Mouse (Mus musculus): Measurements from ENCODE around the gene Atp6v1f. TPM values are rescaled to one million over a fixed set of nuclear protein-coding genes. Genes with fewer than 3 reads are reported as not detected.

The Atp6v1f gene
- total and polyA plus RNA-seq, 3 experiments, result 251 to 373 (median 328) TPM

- Histone ChIP-seq H3K27ac (ENCODE audit: insufficient read depth, low read depth) (no peak overlapping the region), H3K27me3 (replicated peaks) (no peaks in the 10 kb centered on the region), H3K4me2 (ENCODE audit: insufficient read depth, low read depth, poor library complexity, severe bottlenecking) (no peak overlapping the region), H3K4me1 (ENCODE audit: control insufficient read depth in 1 of 2, insufficient read depth in 2 of 2) (peaks cover 13 to 45% of the 10 kb centered on the region in 2 experiments), H3K9me3 (replicated peaks; ENCODE audit: low read length) (peaks cover 3% of the 10 kb centered on the region), H3K9ac (ENCODE audit: insufficient read depth, low read depth) (0 out of 2 replicates have a peak overlapping the region, but pooled peaks have one; percentile 5), H3K4me3 (replicated peaks in 1 of 3; ENCODE audit: low read depth in 2 of 3, low read length in 2 of 3, poor library complexity in 1 of 3) (no peak overlapping the region), H3K36me3 (replicated peaks in 1 of 2; ENCODE audit: control insufficient read depth in 1 of 2, insufficient read depth in 1 of 2, low read length in 1 of 2) (no peaks in the 10 kb centered on the region), H3K79me2 (replicated peaks; ENCODE audit: control insufficient read depth, extremely low read depth, insufficient read depth, poor library complexity, severe bottlenecking) (no peaks in the 10 kb centered on the region)
- DNase-seq (ENCODE audit: extremely low read depth), result peak; percentile 49
- in situ Hi-C loops (cut with MboI; ENCODE audit: low pct_ligation_motif_present, low pct_unique_long_range_greater_than_20kb, low sequenced_read_pairs) (no loop called here), dilution Hi-C loops (cut with MboI; ENCODE audit: extremely low pct_ligation_motif_present, extremely low pct_unique_long_range_greater_than_20kb, low sequenced_read_pairs) (no loop called here)
- TF ChIP-seq MXI1 (IDR thresholded peaks at IDR 0.05; ENCODE audit: low read depth, low read length) (0 out of 2 replicates have a peak, but pooled peaks have one; percentile 28), ETS1 (conservative IDR thresholded peaks at IDR 0.05; ENCODE audit: low read depth, low read length) (peak; percentile 83), USF1 (IDR thresholded peaks at IDR 0.05; ENCODE audit: low read depth, low read length) (no peak), TCF12 (IDR thresholded peaks at IDR 0.05; ENCODE audit: low read depth, low read length) (peak; percentile 24; the same call in 1 of the 2 replicates), BHLHE40 (IDR thresholded peaks at IDR 0.05; ENCODE audit: low read depth, low read length) (0 out of 2 replicates have a peak, but pooled peaks have one; percentile 14)
Observed at GRCm38 (mm10) chr6:29430681-29431420, 36.7 kb upstream of the Atp6v1f start.

- DNase-seq (ENCODE audit: extremely low read depth), result no peak
- no peak for TF ChIP-seq CTCF (conservative IDR thresholded peaks at IDR 0.05 in 1 of 2, IDR thresholded peaks at IDR 0.05 in 1 of 2; ENCODE audit: low read depth in 2 of 2, low read length in 2 of 2)
- in situ Hi-C loops (cut with MboI; ENCODE audit: low pct_ligation_motif_present, low pct_unique_long_range_greater_than_20kb, low sequenced_read_pairs), result no loop called here
- Histone ChIP-seq H3K9me3 (replicated peaks; ENCODE audit: low read length) (peaks cover 3% of the 10 kb centered on the region), H3K4me1 (ENCODE audit: control insufficient read depth in 1 of 2, insufficient read depth in 2 of 2) (peaks cover 16 to 50% of the 10 kb centered on the region in 2 experiments), H3K9ac (ENCODE audit: insufficient read depth, low read depth) (no peak overlapping the region), H3K36me3 (replicated peaks in 1 of 2; ENCODE audit: control insufficient read depth in 1 of 2, insufficient read depth in 1 of 2, low read length in 1 of 2) (no peaks in the 10 kb centered on the region), H3K4me2 (ENCODE audit: insufficient read depth, low read depth, poor library complexity, severe bottlenecking) (no peak overlapping the region), H3K4me3 (replicated peaks in 1 of 3; ENCODE audit: low read depth in 2 of 3, low read length in 2 of 3, poor library complexity in 1 of 3) (no peak overlapping the region), H3K27me3 (replicated peaks) (no peaks in the 10 kb centered on the region), H3K79me2 (replicated peaks; ENCODE audit: control insufficient read depth, extremely low read depth, insufficient read depth, poor library complexity, severe bottlenecking) (no peaks in the 10 kb centered on the region), H3K27ac (ENCODE audit: insufficient read depth, low read depth) (no peak overlapping the region)
- dilution Hi-C loops (cut with MboI; ENCODE audit: extremely low pct_ligation_motif_present, extremely low pct_unique_long_range_greater_than_20kb, low sequenced_read_pairs), result no loop called here
Observed at GRCm38 (mm10) chr6:29431473-29431872, 36.0 kb upstream of the Atp6v1f start.

- dilution Hi-C loops (cut with MboI; ENCODE audit: extremely low pct_ligation_motif_present, extremely low pct_unique_long_range_greater_than_20kb, low sequenced_read_pairs) (no loop called here), in situ Hi-C loops (cut with MboI; ENCODE audit: low pct_ligation_motif_present, low pct_unique_long_range_greater_than_20kb, low sequenced_read_pairs) (no loop called here)
- DNase-seq (ENCODE audit: extremely low read depth), result no peak
- no peak for TF ChIP-seq TCF12 (IDR thresholded peaks at IDR 0.05; ENCODE audit: low read depth, low read length)
- no peak for TF ChIP-seq USF1 (IDR thresholded peaks at IDR 0.05; ENCODE audit: low read depth, low read length)
- no peak for TF ChIP-seq RCOR1 (conservative IDR thresholded peaks at IDR 0.05; ENCODE audit: low read depth, low read length)
- no peak for TF ChIP-seq POLR2A (IDR thresholded peaks at IDR 0.05; ENCODE audit: low read depth, low read length)
- no peak for TF ChIP-seq CHD2 (IDR thresholded peaks at IDR 0.05; ENCODE audit: low read length)
- no peak for TF ChIP-seq ETS1 (conservative IDR thresholded peaks at IDR 0.05; ENCODE audit: low read depth, low read length)
- no peaks in the 10 kb centered on the region for H3K36me3 ChIP-seq (replicated peaks in 1 of 2; ENCODE audit: control insufficient read depth in 1 of 2, insufficient read depth in 1 of 2, low read length in 1 of 2)
- H3K9ac ChIP-seq (ENCODE audit: insufficient read depth, low read depth), result no peak overlapping the region
- no peak overlapping the region for H3K4me2 ChIP-seq (ENCODE audit: insufficient read depth, low read depth, poor library complexity, severe bottlenecking)
- H3K79me2 ChIP-seq (replicated peaks; ENCODE audit: control insufficient read depth, extremely low read depth, insufficient read depth, poor library complexity, severe bottlenecking), result no peaks in the 10 kb centered on the region
- peaks cover 18 to 57% of the 10 kb centered on the region in 2 experiments for H3K4me1 ChIP-seq (ENCODE audit: control insufficient read depth in 1 of 2, insufficient read depth in 2 of 2)
- H3K9me3 ChIP-seq (replicated peaks; ENCODE audit: low read length), result peaks cover 3% of the 10 kb centered on the region
- no peak overlapping the region for H3K4me3 ChIP-seq (replicated peaks in 1 of 3; ENCODE audit: low read depth in 2 of 3, low read length in 2 of 3, poor library complexity in 1 of 3)
- H3K27me3 ChIP-seq (replicated peaks), result peaks cover 2% of the 10 kb centered on the region
- no peak overlapping the region for H3K27ac ChIP-seq (ENCODE audit: insufficient read depth, low read depth)
Observed at GRCm38 (mm10) chr6:29432156-29432555, 35.4 kb upstream of the Atp6v1f start.

Data from CH12.LX (cell line).